Mouse (Mus musculus) intestine, embryonic 15.5 days (tissue): ENCODE data around the gene Cmya5. TPM values are rescaled to one million over a fixed set of nuclear protein-coding genes. Genes with fewer than 3 reads are reported as not detected.

ENCODE experiments used
- ATAC-seq: fragments of 200-750 bp; cut with Nextera tagmentation; 2 replicates; pipeline ENCODE4 v1.8.0; 2017; ENCODE audit warnings: moderate TSS enrichment, moderate library complexity
- H3K27ac ChIP-seq: fragments of 300-500 bp; sonication (generic); 2 replicates; pipeline ENCODE4 v1.5.1; 2015; ENCODE audit warnings: mild to moderate bottlenecking, inconsistent platforms
- H3K27me3 ChIP-seq: fragments of 300-500 bp; sonication (generic); replicated peaks from 2 replicates; pipeline ENCODE4 v1.6.1; 2015; ENCODE audit warnings: inconsistent platforms
- H3K36me3 ChIP-seq: fragments of 300-500 bp; sonication (generic); 2 replicates; pipeline ENCODE4 v1.6.1; 2015; ENCODE audit warnings: inconsistent platforms
- H3K4me1 ChIP-seq: fragments of 300-500 bp; sonication (generic); replicated peaks from 2 replicates; pipeline ENCODE4 v1.6.1; 2015; ENCODE audit warnings: inconsistent platforms
- H3K4me2 ChIP-seq: fragments of 300-500 bp; sonication (generic); replicated peaks from 2 replicates; pipeline ENCODE4 v1.6.1; 2015; ENCODE audit warnings: mild to moderate bottlenecking, inconsistent platforms
- H3K4me3 ChIP-seq: fragments of 300-500 bp; sonication (generic); replicated peaks from 2 replicates; pipeline ENCODE4 v1.5.1; 2015; ENCODE audit warnings: inconsistent platforms
- H3K9ac ChIP-seq: fragments of 300-500 bp; sonication (generic); 2 replicates; pipeline ENCODE4 v1.6.1; 2015; ENCODE audit warnings: inconsistent platforms
- H3K9me3 ChIP-seq: fragments of 300-500 bp; sonication (generic); 2 replicates; pipeline ENCODE4 v1.6.1; 2016; ENCODE audit warnings: inconsistent platforms
- WGBS: fragments of 180-500 bp; shearing (Covaris S2); methylation state at CpG from one replicate; pipeline ENCODE4 v1.1.7; 2015; 5-methylcytosine and 5-hydroxymethylcytosine counted together
- polyA plus RNA-seq: library from polyadenylated mRNA; unstranded; fragments of >200 nt; fragmentation: Nextera tagmentation; extraction: Ambion mirVana; gene quantifications from 2 replicates; pipeline ENCODE4 v1.2.1, GENCODE M21; 2015

Cmya5 gene
- polyA plus RNA-seq, 1 experiment from 2014 or later, result 0.04 TPM

DNA sequence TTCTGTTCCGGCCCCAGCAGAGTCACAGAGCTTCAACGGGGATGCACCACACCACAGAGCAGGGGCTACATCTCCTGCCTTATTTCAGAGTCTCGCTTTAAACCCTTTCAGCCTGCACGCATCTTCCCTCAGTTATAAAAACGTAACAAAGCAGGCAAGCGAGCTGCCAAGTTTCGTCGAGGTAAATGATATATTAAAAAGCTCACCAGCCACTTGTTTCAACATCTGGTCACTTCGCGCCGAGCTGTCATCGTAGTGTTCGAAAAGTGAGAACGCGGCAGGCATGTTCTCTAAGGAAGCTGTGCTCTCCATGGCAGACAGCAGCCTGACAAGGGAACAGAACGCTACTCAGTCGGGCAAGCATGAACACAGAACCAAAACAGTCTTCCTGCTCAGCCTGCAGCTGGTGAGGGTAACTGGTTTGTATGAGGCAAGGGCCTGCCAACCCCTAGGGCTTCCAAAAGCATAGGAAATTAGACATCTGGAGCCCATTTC, 70.3 kb downstream of the Cmya5 start:
- Histone ChIP-seq H3K4me3 (no peak overlapping the region), H3K27ac (no peak overlapping the region), H3K4me2 (no peak overlapping the region), H3K36me3 (no peaks in the 10 kb centered on the region), H3K9ac (no peak overlapping the region), H3K9me3 (no peaks in the 10 kb centered on the region), H3K4me1 (no peaks in the 10 kb centered on the region), H3K27me3 (no peaks in the 10 kb centered on the region)
- 51% methylated on average over 17 of the region's 17 CpGs for WGBS
- ATAC-seq, result no peak

DNA sequence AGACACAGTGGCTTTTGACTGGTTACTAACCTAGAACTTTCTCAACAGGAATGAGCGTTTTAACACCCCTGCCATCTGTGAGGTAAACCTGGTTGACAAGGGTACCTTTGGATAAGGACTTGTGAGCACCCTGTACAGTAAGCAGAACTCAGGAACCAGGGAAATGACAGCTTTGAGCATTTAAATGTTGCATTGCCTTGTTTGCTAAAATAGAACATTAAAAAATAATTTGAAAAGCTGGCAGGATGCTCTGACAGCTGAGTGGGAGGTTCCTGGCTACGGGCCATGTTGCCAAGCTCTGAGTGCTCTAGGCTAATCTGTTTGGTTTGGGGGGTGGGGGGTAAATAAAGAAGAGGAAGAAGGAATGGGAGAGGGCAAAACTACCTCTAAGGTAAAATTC, 70.9 kb downstream of the Cmya5 start:
- no peak for ATAC-seq
- Histone ChIP-seq H3K9ac (no peak overlapping the region), H3K4me2 (0 out of 2 replicates have a peak overlapping the region, but pooled peaks have one; percentile 2), H3K4me3 (no peak overlapping the region), H3K27me3 (no peaks in the 10 kb centered on the region), H3K27ac (no peak overlapping the region), H3K4me1 (no peaks in the 10 kb centered on the region), H3K9me3 (no peaks in the 10 kb centered on the region), H3K36me3 (no peaks in the 10 kb centered on the region)
- 34% methylated on average over 2 of the region's 2 CpGs for WGBS

DNA sequence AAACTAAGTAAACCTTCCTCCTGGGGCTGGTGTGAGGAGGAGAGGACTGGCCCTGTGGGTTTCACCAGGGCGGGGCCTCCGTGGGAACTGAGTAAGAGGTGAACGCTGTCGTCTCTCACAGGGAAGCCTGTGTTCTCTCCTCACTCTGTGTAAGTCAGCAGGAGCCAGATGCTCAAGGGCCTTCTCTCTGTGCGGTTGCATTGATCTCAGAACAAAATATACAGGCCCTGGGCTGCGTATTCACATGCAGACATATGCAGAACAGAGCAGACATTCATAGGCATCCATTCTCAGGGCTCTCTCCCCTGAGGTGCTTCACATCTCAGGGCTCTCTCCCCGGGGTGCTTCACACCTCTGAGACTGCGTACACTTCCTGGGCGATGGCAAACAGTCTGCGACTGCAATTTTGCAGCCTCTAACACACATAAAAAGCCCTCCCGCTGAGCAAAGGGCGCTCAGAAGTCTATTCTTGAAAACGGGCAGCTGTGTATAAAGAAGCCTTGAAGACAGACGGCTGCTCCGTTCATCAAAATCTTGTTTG, 71.6 kb downstream of the Cmya5 start:
- H3K27me3 ChIP-seq, result no peaks in the 10 kb centered on the region
- H3K4me2 ChIP-seq, result 0 out of 2 replicates have a peak overlapping the region, but pooled peaks have one; percentile 2
- peak; percentile 49; the same call in 1 of the 2 replicates for ATAC-seq
- no peaks in the 10 kb centered on the region for H3K9me3 ChIP-seq
- H3K4me1 ChIP-seq, result no peaks in the 10 kb centered on the region
- no peak overlapping the region for H3K9ac ChIP-seq
- 14% methylated on average over 15 of the region's 15 CpGs for WGBS
- no peak overlapping the region for H3K27ac ChIP-seq
- H3K4me3 ChIP-seq, result no peak overlapping the region
- H3K36me3 ChIP-seq, result no peaks in the 10 kb centered on the region

DNA sequence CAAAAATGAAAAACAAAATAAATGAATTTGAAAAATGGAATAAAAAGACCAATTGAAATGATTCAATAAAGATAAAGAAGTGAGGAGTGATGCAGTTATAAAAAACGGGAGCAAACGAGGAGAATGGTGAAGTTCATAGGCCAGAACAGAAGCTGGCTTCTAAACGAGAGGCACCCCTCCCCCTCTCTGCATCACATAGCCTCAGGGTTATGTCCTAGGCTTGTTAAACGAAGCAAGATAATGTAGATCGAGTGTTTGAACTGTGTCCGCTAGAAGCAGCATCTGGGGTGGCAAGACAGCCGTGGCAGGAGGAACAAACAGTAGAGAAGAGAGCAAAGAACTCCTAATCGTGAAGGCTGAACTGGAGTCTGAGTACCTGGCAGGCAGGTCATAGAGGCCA, 74.1 kb downstream of the Cmya5 start:
- no peaks in the 10 kb centered on the region for H3K4me1 ChIP-seq
- no peaks in the 10 kb centered on the region for H3K9me3 ChIP-seq
- no peak overlapping the region for H3K9ac ChIP-seq
- no peak for ATAC-seq
- H3K27ac ChIP-seq, result no peak overlapping the region
- no peak overlapping the region for H3K4me2 ChIP-seq
- H3K36me3 ChIP-seq, result no peaks in the 10 kb centered on the region
- no peaks in the 10 kb centered on the region for H3K27me3 ChIP-seq
- H3K4me3 ChIP-seq, result no peak overlapping the region
- WGBS, result 62% methylated on average over 8 of the region's 8 CpGs

DNA sequence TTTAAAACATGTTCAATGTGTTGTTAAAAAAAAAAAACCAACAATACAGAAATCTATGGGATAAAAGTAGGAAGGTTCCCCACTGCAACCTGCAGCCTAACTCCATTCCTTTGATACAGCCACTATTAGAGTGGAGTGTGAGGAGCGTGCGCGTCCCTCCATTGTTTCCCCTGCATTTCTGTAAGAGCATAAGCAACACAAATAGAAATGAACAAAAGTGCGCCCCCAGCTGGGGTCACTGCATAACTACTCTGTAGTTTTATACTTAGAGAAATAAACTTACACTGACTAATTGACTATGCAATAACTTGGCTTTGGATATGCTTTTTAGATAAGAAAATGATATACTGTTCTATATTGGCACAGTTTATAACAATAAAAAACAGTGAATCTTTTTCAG, 75.0 kb downstream of the Cmya5 start:
- no peaks in the 10 kb centered on the region for H3K36me3 ChIP-seq
- ATAC-seq, result no peak
- no peak overlapping the region for H3K27ac ChIP-seq
- H3K27me3 ChIP-seq, result no peaks in the 10 kb centered on the region
- H3K9ac ChIP-seq, result no peak overlapping the region
- H3K4me2 ChIP-seq, result no peak overlapping the region
- no peak overlapping the region for H3K4me3 ChIP-seq
- no peaks in the 10 kb centered on the region for H3K4me1 ChIP-seq
- no peaks in the 10 kb centered on the region for H3K9me3 ChIP-seq
- WGBS, result 76% methylated on average over 4 of the region's 4 CpGs

DNA sequence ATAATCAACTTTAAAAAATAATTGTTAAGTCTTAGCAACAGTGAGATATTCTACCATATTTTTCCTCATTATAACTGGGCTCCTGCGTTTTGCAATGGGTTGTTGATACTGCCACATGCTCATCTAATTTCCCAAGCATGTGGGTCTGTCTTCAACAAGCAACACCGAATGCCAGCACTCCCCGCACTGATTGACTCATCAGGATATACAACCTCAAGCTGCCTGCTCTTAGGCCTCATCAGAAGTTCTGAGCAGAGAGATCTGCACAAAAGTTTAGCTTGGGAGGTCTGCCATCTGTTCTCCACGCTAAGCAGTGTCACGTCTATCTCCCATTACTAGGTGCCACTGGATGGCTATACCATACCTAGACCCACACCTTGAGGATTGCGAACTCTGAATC, 76.2 kb downstream of the Cmya5 start:
- no peak for ATAC-seq
- H3K4me2 ChIP-seq, result no peak overlapping the region

DNA sequence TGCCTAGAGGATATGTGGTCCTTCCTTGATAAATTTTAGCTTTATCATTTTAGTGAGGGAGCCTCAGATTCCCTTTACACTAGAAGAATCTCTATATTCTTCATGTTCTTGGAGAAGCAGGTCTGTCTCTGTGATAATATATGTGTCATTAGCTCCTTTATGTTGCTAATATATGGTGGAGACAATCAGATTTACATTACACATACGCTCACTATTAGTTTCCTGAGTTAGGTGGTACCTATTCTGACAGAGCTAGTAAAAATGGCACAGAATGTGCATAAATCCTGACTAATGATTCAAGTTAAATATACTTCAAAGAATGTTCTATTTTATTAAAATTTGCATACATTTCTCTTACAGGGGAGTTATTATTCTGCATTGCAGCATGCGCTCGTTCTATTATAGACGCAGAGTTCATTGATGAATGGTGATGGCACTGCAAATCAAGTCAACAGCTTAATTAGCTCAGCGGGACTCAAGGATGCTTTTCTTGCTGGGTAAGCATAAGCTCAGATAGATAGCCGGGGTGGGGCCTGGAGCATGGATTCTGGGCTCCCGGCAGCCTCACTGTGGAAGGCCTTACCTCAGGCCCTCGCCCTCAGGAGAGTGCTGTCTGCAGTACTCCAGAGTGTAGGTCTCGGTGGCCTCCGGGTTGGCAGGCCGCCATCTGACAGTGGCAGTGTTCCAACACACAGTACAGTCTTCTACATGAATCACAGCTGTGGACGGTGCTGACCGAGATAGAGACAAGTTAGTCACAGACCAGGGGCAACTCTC, 81.5 kb downstream of the Cmya5 start:
- 68% methylated on average over 13 of the region's 13 CpGs for WGBS
- Histone ChIP-seq H3K9ac (no peak overlapping the region), H3K4me2 (no peak overlapping the region), H3K9me3 (no peaks in the 10 kb centered on the region), H3K4me1 (0 out of 2 replicates have a peak, but pooled peaks cover 3% of the 10 kb centered on the region), H3K27me3 (no peaks in the 10 kb centered on the region), H3K4me3 (no peak overlapping the region), H3K36me3 (no peaks in the 10 kb centered on the region), H3K27ac (no peak overlapping the region)
- peak; percentile 47; the same call in 1 of the 2 replicates for ATAC-seq

More for the DNA sequence above, 76.2 kb downstream of the Cmya5 start:
- H3K9ac ChIP-seq, result no peak overlapping the region
- H3K4me3 ChIP-seq, result no peak overlapping the region
- 0 out of 2 replicates have a peak, but pooled peaks cover under 1% of the 10 kb centered on the region for H3K4me1 ChIP-seq
- no peaks in the 10 kb centered on the region for H3K27me3 ChIP-seq
- no peaks in the 10 kb centered on the region for H3K36me3 ChIP-seq
- WGBS, result 91% methylated on average over 6 of the region's 6 CpGs
- H3K27ac ChIP-seq, result no peak overlapping the region
- H3K9me3 ChIP-seq, result no peaks in the 10 kb centered on the region

DNA sequence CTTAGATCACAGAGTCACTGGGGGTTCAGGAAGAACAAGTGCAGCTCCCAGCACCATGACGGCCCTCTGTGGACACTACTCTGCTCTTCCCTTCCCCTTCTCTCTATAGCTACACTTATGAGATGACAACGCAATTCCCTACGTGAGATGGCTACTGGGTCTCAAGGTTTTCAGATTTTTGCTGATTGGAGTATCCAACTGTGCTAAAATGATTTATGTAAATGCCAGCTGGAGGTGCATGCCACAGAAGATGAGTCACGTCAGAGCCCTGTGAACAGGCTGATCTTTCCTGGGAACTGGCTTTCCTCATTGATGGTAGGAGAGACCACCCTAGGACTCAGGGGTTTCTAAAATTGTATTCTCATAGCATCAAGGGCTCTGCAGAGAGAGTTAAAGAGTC, 83.2 kb downstream of the Cmya5 start:
- Histone ChIP-seq H3K36me3 (no peaks in the 10 kb centered on the region), H3K27ac (no peak overlapping the region), H3K4me3 (no peak overlapping the region), H3K27me3 (no peaks in the 10 kb centered on the region), H3K4me1 (0 out of 2 replicates have a peak, but pooled peaks cover 3% of the 10 kb centered on the region), H3K4me2 (no peak overlapping the region), H3K9ac (no peak overlapping the region), H3K9me3 (no peaks in the 10 kb centered on the region)
- WGBS, result 78% methylated on average over 4 of the region's 4 CpGs
- ATAC-seq, result no peak

DNA sequence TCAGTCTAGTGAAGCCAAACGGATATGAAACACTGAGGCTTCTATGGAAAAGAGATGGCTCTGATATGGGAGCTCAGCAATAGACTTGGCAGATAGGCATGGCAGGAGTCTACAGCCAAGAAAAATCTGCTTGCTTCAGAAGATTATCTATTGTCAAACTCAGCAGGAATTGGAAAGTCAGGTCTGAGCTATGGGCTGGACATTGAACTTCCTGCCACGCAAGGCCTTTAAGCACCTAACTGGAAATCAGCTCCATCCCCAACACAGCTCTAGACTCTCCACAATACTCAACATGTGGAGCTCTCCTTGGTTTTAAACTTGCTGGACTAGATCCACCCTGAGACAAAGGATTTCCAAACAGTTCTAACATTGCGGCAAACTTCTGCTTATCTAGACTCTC, 84.1 kb downstream of the Cmya5 start:
- no peak for ATAC-seq
- Histone ChIP-seq H3K4me2 (no peak overlapping the region), H3K36me3 (no peaks in the 10 kb centered on the region), H3K4me1 (0 out of 2 replicates have a peak, but pooled peaks cover 3% of the 10 kb centered on the region), H3K9me3 (no peaks in the 10 kb centered on the region), H3K27ac (no peak overlapping the region), H3K9ac (no peak overlapping the region), H3K4me3 (no peak overlapping the region), H3K27me3 (no peaks in the 10 kb centered on the region)
- WGBS, result 83% methylated on average over 3 of the region's 3 CpGs

DNA sequence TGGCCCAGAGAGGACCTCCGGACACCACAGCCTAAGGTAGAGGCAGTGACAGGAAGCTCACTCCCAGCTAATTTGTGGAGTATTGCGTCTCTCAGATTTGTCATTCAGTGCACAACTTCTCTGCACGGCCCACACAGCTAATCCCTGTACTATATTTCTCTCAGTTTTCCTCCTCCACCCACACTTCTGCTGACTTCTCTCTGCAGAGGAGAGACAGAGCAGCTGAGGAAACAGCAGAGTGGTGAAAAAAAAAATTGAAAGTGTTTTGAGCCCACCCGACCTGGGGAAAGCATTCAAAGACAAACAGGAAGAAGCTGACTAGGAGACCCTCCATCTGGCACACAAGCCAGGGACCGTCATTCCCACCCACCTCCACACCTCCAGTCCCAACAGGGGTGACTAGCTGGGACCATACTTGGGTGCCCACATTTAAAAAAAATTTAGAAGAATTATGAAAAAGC, 85.9 kb downstream of the Cmya5 start:
- H3K4me3 ChIP-seq, result no peak overlapping the region
- 0 out of 2 replicates have a peak, but pooled peaks cover 3% of the 10 kb centered on the region for H3K4me1 ChIP-seq
- H3K4me2 ChIP-seq, result no peak overlapping the region
- no peaks in the 10 kb centered on the region for H3K9me3 ChIP-seq
- H3K27ac ChIP-seq, result no peak overlapping the region
- ATAC-seq, result no peak
- WGBS, result 64% methylated on average over 5 of the region's 5 CpGs
- no peaks in the 10 kb centered on the region for H3K27me3 ChIP-seq
- H3K9ac ChIP-seq, result no peak overlapping the region
- no peaks in the 10 kb centered on the region for H3K36me3 ChIP-seq

DNA sequence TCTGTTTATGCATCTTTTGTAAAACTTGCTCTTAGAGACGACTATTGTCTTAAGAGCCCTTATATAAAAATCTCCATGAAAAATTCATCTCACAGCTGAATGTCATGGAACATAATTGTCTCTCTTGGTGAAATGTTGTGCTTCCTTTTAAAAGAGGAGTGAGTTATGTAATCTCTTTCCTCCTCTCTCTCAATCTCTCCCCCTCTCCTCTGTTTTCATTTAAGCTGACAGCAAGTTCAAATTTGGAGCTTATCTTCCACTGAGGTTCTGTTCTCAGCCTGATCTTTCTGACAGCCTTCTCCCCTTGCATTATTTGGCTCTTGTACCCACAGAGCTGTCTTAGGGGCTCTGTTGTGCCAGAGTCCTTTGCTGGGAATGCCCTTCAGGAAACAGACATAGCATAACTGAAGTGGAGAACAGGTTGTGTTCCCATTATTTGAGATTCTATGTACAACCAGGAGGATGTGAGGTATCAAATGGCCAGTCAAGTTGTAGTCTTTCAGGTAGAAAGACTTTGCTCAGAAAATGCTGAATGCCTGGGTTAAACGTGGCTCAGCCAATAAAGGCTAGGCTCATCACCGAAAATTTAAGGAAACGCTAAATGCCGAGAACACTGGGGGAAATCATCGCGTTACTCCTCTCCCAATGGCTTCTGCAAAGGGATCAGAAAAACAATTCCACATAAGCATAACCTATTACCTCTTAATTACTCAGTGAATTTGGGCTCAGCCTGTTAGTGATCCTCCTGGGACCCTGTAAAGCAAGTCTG, 86.8 kb downstream of the Cmya5 start:
- ATAC-seq, result no peak
- no peak overlapping the region for H3K27ac ChIP-seq

DNA sequence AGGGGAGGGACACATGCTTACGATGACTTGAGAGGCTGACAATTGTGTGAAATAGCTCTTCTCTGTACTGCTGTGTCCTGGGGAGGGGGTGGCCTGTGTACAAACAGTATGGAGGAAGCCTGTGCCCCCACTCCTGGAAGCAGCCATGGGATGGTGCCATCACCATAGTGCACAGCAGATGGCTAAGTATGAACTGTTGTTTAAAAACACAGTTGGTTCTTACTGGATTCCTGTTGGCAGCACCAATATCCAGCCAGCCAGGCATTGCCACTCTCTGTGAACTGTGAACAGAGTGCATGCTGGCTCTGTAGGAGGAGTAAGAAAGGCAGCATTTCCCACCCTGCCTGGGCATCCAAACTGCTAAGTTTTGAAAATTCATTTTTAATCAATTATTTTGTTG, 88.4 kb downstream of the Cmya5 start:
- 77% methylated on average over 1 of the region's 1 CpGs for WGBS

More for the DNA sequence above, 86.8 kb downstream of the Cmya5 start:
- WGBS, result 83% methylated on average over 7 of the region's 7 CpGs
- H3K9me3 ChIP-seq, result no peaks in the 10 kb centered on the region
- no peaks in the 10 kb centered on the region for H3K36me3 ChIP-seq
- H3K9ac ChIP-seq, result no peak overlapping the region
- no peaks in the 10 kb centered on the region for H3K27me3 ChIP-seq
- H3K4me3 ChIP-seq, result no peak overlapping the region
- H3K4me1 ChIP-seq, result no peaks in the 10 kb centered on the region
- no peak overlapping the region for H3K4me2 ChIP-seq

More for the DNA sequence above, 88.4 kb downstream of the Cmya5 start:
- Histone ChIP-seq H3K9ac (no peak overlapping the region), H3K27me3 (no peaks in the 10 kb centered on the region), H3K27ac (no peak overlapping the region), H3K4me3 (no peak overlapping the region), H3K4me1 (no peaks in the 10 kb centered on the region), H3K4me2 (no peak overlapping the region), H3K9me3 (no peaks in the 10 kb centered on the region), H3K36me3 (no peaks in the 10 kb centered on the region)
- no peak for ATAC-seq
